Mouse (Mus musculus) midbrain, postnatal 0 days (tissue): ENCODE results near the gene Sh3rf1. TPM values are rescaled to one million over a fixed set of nuclear protein-coding genes. Genes with fewer than 3 reads are reported as not detected.
A peak's percentile ranks its signal among the peaks of the same experiment; 100 is the strongest.

Experiments
- ATAC-seq: fragments of 200-750 bp; cut with Nextera tagmentation; 2 replicates; pipeline ENCODE4 v1.8.0; 2017; ENCODE audit warnings: moderate number of reproducible peaks, mild to moderate bottlenecking, moderate TSS enrichment, moderate library complexity; ENCODE audit not compliant: low FRiP score
- DNase-seq: peaks from one replicate; pipeline ENCODE4 v3.0.0-alpha.2; 2015; ENCODE audit warnings: low spot score
- H3K27ac ChIP-seq: fragments of 300-500 bp; sonication (generic); 2 replicates; pipeline ENCODE4 v1.5.1; 2014; ENCODE audit warnings: low read depth, mild to moderate bottlenecking, low read length, mixed read lengths
- H3K27me3 ChIP-seq: fragments of 300-500 bp; sonication (generic); 2 replicates; pipeline ENCODE4 v1.6.1; 2014; ENCODE audit warnings: low read length, control low read depth, mixed read lengths; ENCODE audit not compliant: insufficient read depth
- H3K36me3 ChIP-seq: fragments of 300-500 bp; sonication (generic); 2 replicates; pipeline ENCODE4 v1.6.1; 2014; ENCODE audit warnings: low read length, control low read depth, mixed read lengths; ENCODE audit not compliant: insufficient read depth
- H3K4me1 ChIP-seq: fragments of 300-500 bp; sonication (generic); 2 replicates; pipeline ENCODE4 v1.6.1; 2014; ENCODE audit warnings: mild to moderate bottlenecking, control low read depth, antibody characterized with exemption, low read length, mixed read lengths; ENCODE audit not compliant: insufficient read depth
- H3K4me2 ChIP-seq: fragments of 300-500 bp; sonication (generic); 2 replicates; pipeline ENCODE4 v1.6.1; 2014; ENCODE audit warnings: low read depth, mild to moderate bottlenecking, low read length, mixed read lengths; ENCODE audit not compliant: poor library complexity, severe bottlenecking
- H3K4me3 ChIP-seq: fragments of 300-500 bp; sonication (generic); 2 replicates; pipeline ENCODE4 v1.5.1; 2014; ENCODE audit warnings: low read depth, mild to moderate bottlenecking, low read length, moderate library complexity
- H3K9ac ChIP-seq: fragments of 300-500 bp; sonication (generic); replicated peaks from 2 replicates; pipeline ENCODE4 v1.6.1; 2014; ENCODE audit warnings: mild to moderate bottlenecking, low read length, moderate library complexity, mixed read lengths; ENCODE audit not compliant: poor library complexity, severe bottlenecking
- H3K9me3 ChIP-seq: fragments of 300-500 bp; sonication (generic); 2 replicates; pipeline ENCODE4 v1.6.1; 2016; ENCODE audit warnings: low read length, control low read depth
- CTCF ChIP-seq: IDR thresholded peaks from 2 replicates; pipeline ENCODE4 v1.5.1; 2016; ENCODE audit warnings: antibody characterized with exemption, mild to moderate bottlenecking
- WGBS: fragments of 180-500 bp; shearing (Covaris S2); extraction: QIAGEN DNeasy Blood & Tissue Kit; methylation state at CpG from one replicate; pipeline ENCODE4 v1.1.7; 2014; 5-methylcytosine and 5-hydroxymethylcytosine counted together
- polyA plus RNA-seq: library from polyadenylated mRNA; unstranded; fragments of >200 nt; fragmentation: Nextera tagmentation; extraction: Ambion mirVana; gene quantifications from 2 replicates; pipeline ENCODE4 v1.2.1, GENCODE M21; 2015
- total RNA-seq: library from RNA; depleted of rRNA; stranded (reverse); fragments of >200 nt; gene quantifications from 2 replicates; pipeline ENCODE4 v1.2.3, GENCODE M21; 2014; rRNA removed

Sh3rf1 gene
- total and polyA plus RNA-seq, 2 experiments from 2014 or later: 23.9 to 37.5 TPM

DNA sequence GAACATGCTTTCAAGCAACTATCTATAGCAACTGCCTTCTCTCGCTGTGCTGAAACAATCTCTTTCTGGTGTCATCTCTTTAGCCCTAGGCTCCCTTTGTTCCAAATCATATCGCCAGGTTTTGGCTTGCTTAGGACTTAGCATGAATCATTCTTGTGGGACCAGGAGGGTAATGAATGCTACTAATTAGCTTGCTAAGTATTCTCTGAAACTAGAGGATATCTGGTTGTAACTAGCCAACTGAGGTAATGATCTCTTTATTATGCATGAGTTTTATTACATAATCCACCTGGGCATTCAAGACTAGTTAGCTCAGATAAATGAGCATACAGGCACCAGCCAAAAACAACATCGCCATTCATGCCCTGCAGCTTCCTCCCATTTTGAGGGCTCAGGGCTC lies 219.3 kb downstream of the Sh3rf1 start:
- H3K27ac ChIP-seq: no peak overlapping the region
- no peak for ATAC-seq

DNA sequence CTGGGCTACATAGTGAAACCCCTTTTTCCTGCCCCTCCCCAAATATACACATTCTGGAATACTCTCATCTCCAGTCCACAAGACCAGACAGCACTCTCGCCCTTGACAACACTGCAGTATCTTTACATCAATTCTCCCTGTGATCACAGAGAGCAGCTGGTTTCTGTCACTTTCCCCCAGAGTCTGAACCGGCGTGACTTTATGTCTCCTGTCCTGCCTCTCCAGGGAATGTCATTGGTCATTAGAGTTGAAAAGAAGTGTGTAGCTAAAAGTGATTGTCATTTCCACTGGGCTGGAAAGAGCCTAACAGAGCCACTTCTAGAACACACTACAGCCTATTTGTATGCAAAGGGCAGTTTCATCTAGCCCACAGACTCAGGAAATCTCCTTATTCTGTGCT lies 220.7 kb downstream of the Sh3rf1 start:
- H3K27me3 ChIP-seq: no peaks in the 10 kb centered on the region
- ATAC-seq (no peak), DNase-seq (peak; percentile 37)
- H3K9ac ChIP-seq: no peak overlapping the region
- H3K36me3 ChIP-seq: no peaks in the 10 kb centered on the region
- H3K4me1 ChIP-seq: 0 out of 2 replicates have a peak, but pooled peaks cover 3% of the 10 kb centered on the region
- H3K4me2 ChIP-seq: no peak overlapping the region
- H3K4me3 ChIP-seq: no peak overlapping the region
- no peak for TF ChIP-seq CTCF
- no peak overlapping the region for H3K27ac ChIP-seq
- no peaks in the 10 kb centered on the region for H3K9me3 ChIP-seq
- 33% methylated on average over 3 of the region's 3 CpGs for WGBS

More for the DNA sequence above, 219.3 kb downstream of the Sh3rf1 start:
- Histone ChIP-seq H3K4me3 (no peak overlapping the region), H3K27me3 (no peaks in the 10 kb centered on the region), H3K4me1 (0 out of 2 replicates have a peak, but pooled peaks cover 3% of the 10 kb centered on the region), H3K9me3 (no peaks in the 10 kb centered on the region), H3K4me2 (no peak overlapping the region), H3K9ac (no peak overlapping the region), H3K36me3 (no peaks in the 10 kb centered on the region)
- TF ChIP-seq CTCF: no peak
- 67% methylated on average over 3 of the region's 3 CpGs for WGBS
- DNase-seq: no peak

Other genes with a start within 250 kb of the Sh3rf1 start
- gene Clcn3, start 240.6 kb upstream of the Sh3rf1 start, total RNA-seq: 96.5 and 121 TPM in 2 replicates
- 78.8 and 79.5 TPM in 2 replicates for gene Clcn3, start 240.6 kb upstream of the Sh3rf1 start, polyA plus RNA-seq
- gene Nek1, start 230.7 kb upstream of the Sh3rf1 start, total RNA-seq: 15.0 and 17.5 TPM in 2 replicates
- gene Nek1, start 230.7 kb upstream of the Sh3rf1 start, polyA plus RNA-seq: 22.0 and 22.4 TPM in 2 replicates